Mouse (Mus musculus): ENCODE data around the gene Nisch.

GRCm38 (mm10) chr14:31177715-31178114, 39.0 kb downstream of the Nisch start:
- TF ChIP-seq POLR2A (IDR thresholded peaks at IDR 0.05; ENCODE audit: low read depth, low read length) = no peak
- TF ChIP-seq CTCF (IDR thresholded peaks at IDR 0.05; ENCODE audit: extremely low read depth, insufficient read depth, insufficient read length, insufficient replicate concordance) = no peak
